Comparison of ENCODE assay signal across 25 mouse cellular contexts in genomic region chr11:49774894-49775293, GRCm38 (mm10).
"Had no signal": no experiment of that assay in that cellular context is flagged by ENCODE, and none has a peak within 500 bp of the region (broad histone marks: within the 10 kb centered on the region; RNA-seq: fewer than 3 reads in every experiment).

No protein-coding gene starts in this region.

- ATAC-seq: hindbrain, postnatal 0 days; intestine, embryonic 16.5 days; liver, embryonic 12.5 days had no signal

- H3K36me3 ChIP-seq: heart, embryonic 13.5 days; heart, embryonic 15.5 days; hindbrain, embryonic 13.5 days; hindbrain, embryonic 15.5 days; kidney, embryonic 15.5 days; limb, embryonic 13.5 days; limb, embryonic 15.5 days; liver, embryonic 12.5 days had no signal

- DNase-seq: gastrocnemius, postnatal 14 days; gastrocnemius, postnatal 36 days; heart, adult 18-20 months; heart, postnatal 14 days; heart, postnatal 36 days; kidney, adult 11 months; kidney, adult 2 months; kidney, adult 9 months; kidney, postnatal 14 days; kidney, postnatal 36 days; layer of hippocampus, adult 9-11 months; layer of hippocampus, postnatal 36 days had no signal

- H3K27ac ChIP-seq: heart, embryonic 13.5 days; heart, embryonic 15.5 days; hindbrain, embryonic 13.5 days; hindbrain, embryonic 15.5 days; hindbrain, postnatal 0 days; kidney, embryonic 15.5 days; kidney, postnatal 0 days; limb, embryonic 13.5 days; limb, embryonic 15.5 days; liver, embryonic 12.5 days; liver, embryonic 14.5 days had no signal

- H3K4me3 ChIP-seq: heart, embryonic 13.5 days; heart, embryonic 15.5 days; hindbrain, embryonic 13.5 days; hindbrain, embryonic 15.5 days; kidney, embryonic 15.5 days; limb, embryonic 13.5 days; limb, embryonic 15.5 days; liver, embryonic 12.5 days had no signal

- H3K4me2 ChIP-seq: heart, embryonic 11.5 days; heart, embryonic 13.5 days; heart, embryonic 15.5 days; hindbrain, embryonic 13.5 days; hindbrain, embryonic 15.5 days; kidney, embryonic 15.5 days; limb, embryonic 13.5 days; limb, embryonic 15.5 days; liver, embryonic 12.5 days had no signal

- H3K4me1 ChIP-seq: heart, embryonic 13.5 days; heart, embryonic 15.5 days; hindbrain, embryonic 13.5 days; hindbrain, embryonic 15.5 days; kidney, embryonic 15.5 days; limb, embryonic 13.5 days; limb, embryonic 15.5 days had no signal

- H3K9me3 ChIP-seq: heart, embryonic 13.5 days; heart, embryonic 15.5 days; hindbrain, embryonic 13.5 days; hindbrain, embryonic 15.5 days; kidney, embryonic 15.5 days; limb, embryonic 13.5 days; limb, embryonic 15.5 days; liver, embryonic 12.5 days had no signal

- H3K27me3 ChIP-seq: heart, embryonic 13.5 days; heart, embryonic 15.5 days; hindbrain, embryonic 13.5 days; hindbrain, embryonic 15.5 days; kidney, embryonic 15.5 days; limb, embryonic 13.5 days; limb, embryonic 15.5 days; liver, embryonic 12.5 days had no signal

- H3K9ac ChIP-seq: heart, embryonic 13.5 days; heart, embryonic 15.5 days; hindbrain, embryonic 13.5 days; hindbrain, embryonic 15.5 days; kidney, embryonic 15.5 days; limb, embryonic 13.5 days; limb, embryonic 15.5 days; liver, embryonic 12.5 days; liver, embryonic 14.5 days had no signal
